In the genomic region with DNA sequence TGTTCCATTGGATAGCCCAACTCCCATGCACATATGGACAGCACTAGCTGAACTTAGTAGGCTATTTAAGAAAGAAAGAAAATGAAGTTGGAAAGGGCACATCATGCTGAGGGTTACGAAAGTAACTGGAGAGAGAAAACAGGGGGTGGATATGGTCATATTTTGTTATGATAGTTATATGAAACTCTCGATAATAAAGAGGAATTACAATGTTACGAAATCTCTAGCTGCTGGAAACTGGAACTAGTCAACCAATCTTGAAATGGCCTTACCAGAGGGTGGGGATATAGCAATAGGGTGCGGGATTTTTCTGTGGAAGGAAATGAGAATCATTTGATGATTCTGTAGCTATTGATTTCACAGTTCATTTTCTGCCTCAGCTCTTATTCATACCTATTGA, we compare ENCODE assay signal across 28 mouse cellular contexts.
"Had no signal": no experiment of that assay in that cellular context is flagged by ENCODE, and none has a peak within 500 bp of the region (broad histone marks: within the 10 kb centered on the region; RNA-seq: fewer than 3 reads in every experiment).

No protein-coding gene starts in this region.

- H3K4me3 ChIP-seq: gastrocnemius, adult 2 months; heart, adult 2 months; heart, embryonic 13.5 days; heart, embryonic 15.5 days; hindbrain, embryonic 10.5 days; hindbrain, embryonic 12.5 days; intestine, embryonic 15.5 days; layer of hippocampus, adult 2 months; left cerebral cortex, adult 2 months; limb, embryonic 10.5 days; limb, embryonic 12.5 days had no signal

- H3K9ac ChIP-seq: heart, embryonic 13.5 days; heart, embryonic 15.5 days; hindbrain, embryonic 12.5 days; hindbrain, embryonic 14.5 days; intestine, embryonic 15.5 days; limb, embryonic 12.5 days had no signal

- H3K4me2 ChIP-seq: heart, embryonic 11.5 days; heart, embryonic 13.5 days; heart, embryonic 15.5 days; hindbrain, embryonic 12.5 days; hindbrain, embryonic 14.5 days; intestine, embryonic 15.5 days; limb, embryonic 12.5 days; liver, embryonic 11.5 days had no signal

- DNase-seq: gastrocnemius, adult 2 months; gastrocnemius, postnatal 10 days; gastrocnemius, postnatal 25 days; heart, adult 11 months; heart, adult 2 months; heart, postnatal 14 days; heart, postnatal 4 days; kidney, adult 18-20 months; kidney, adult 8-10 months; kidney, postnatal 10 days; kidney, postnatal 25 days; kidney, postnatal 4 days; liver had no signal

- ATAC-seq: hindbrain, embryonic 16.5 days; inflammation-experienced regulatory T-cells, adult 6 months; intestine, embryonic 15.5 days; intestine, postnatal 0 days had no signal

- H3K27ac ChIP-seq: gastrocnemius, adult 2 months; heart, adult 2 months; heart, embryonic 13.5 days; heart, embryonic 15.5 days; hindbrain, embryonic 10.5 days; hindbrain, embryonic 12.5 days; hindbrain, embryonic 14.5 days; intestine, embryonic 15.5 days; layer of hippocampus, adult 2 months; left cerebral cortex, adult 2 months; limb, embryonic 10.5 days; limb, embryonic 12.5 days had no signal

- H3K36me3 ChIP-seq: heart, embryonic 15.5 days; hindbrain, embryonic 10.5 days; hindbrain, embryonic 12.5 days; intestine, embryonic 15.5 days had no signal

- H3K9me3 ChIP-seq: heart, embryonic 15.5 days; hindbrain, embryonic 10.5 days; intestine, embryonic 15.5 days; limb, embryonic 10.5 days; limb, embryonic 12.5 days had no signal

- H3K27me3 ChIP-seq: heart, embryonic 13.5 days; heart, embryonic 15.5 days; hindbrain, embryonic 12.5 days; intestine, embryonic 15.5 days; limb, embryonic 12.5 days had no signal
